Mouse (Mus musculus) limb, embryonic 14.5 days (tissue): ENCODE results near the gene Sdk1. TPM values are rescaled to one million over a fixed set of nuclear protein-coding genes. Genes with fewer than 3 reads are reported as not detected.

ENCODE experiments used
- ATAC-seq: fragments of 200-750 bp; cut with Nextera tagmentation; 2 replicates; pipeline ENCODE4 v1.8.0; 2017; ENCODE audit warnings: low read depth, moderate number of reproducible peaks, moderate TSS enrichment; ENCODE audit not compliant: low FRiP score
- DNase-seq: peaks from one replicate; pipeline ENCODE4 v3.0.0-alpha.2; 2015; ENCODE audit warnings: low spot score
- H3K27ac ChIP-seq: fragments of 300-500 bp; sonication (generic); replicated peaks from 2 replicates; pipeline ENCODE4 v1.5.1; 2014; ENCODE audit warnings: low read depth, mild to moderate bottlenecking, low read length, moderate library complexity, mixed read lengths
- H3K27me3 ChIP-seq: fragments of 300-500 bp; sonication (generic); 2 replicates; pipeline ENCODE4 v1.6.1; 2014; ENCODE audit warnings: low read length, mixed read lengths; ENCODE audit not compliant: control insufficient read depth, insufficient read depth
- H3K36me3 ChIP-seq: fragments of 300-500 bp; sonication (generic); 2 replicates; pipeline ENCODE4 v1.6.1; 2014; ENCODE audit warnings: mild to moderate bottlenecking, low read length, moderate library complexity, mixed read lengths; ENCODE audit not compliant: control insufficient read depth, insufficient read depth
- H3K4me1 ChIP-seq: fragments of 300-500 bp; sonication (generic); 2 replicates; pipeline ENCODE4 v1.6.1; 2014; ENCODE audit warnings: antibody characterized with exemption, low read length, mixed read lengths; ENCODE audit not compliant: control insufficient read depth, insufficient read depth
- H3K4me2 ChIP-seq: fragments of 300-500 bp; sonication (generic); replicated peaks from 2 replicates; pipeline ENCODE4 v1.6.1; 2014; ENCODE audit warnings: low read depth, mild to moderate bottlenecking, low read length, moderate library complexity; ENCODE audit not compliant: severe bottlenecking
- H3K4me3 ChIP-seq: fragments of 300-500 bp; sonication (generic); replicated peaks from 2 replicates; pipeline ENCODE4 v1.5.1; 2014; ENCODE audit warnings: low read length
- H3K9ac ChIP-seq: fragments of 300-500 bp; sonication (generic); 2 replicates; pipeline ENCODE4 v1.6.1; 2014; ENCODE audit warnings: mild to moderate bottlenecking, low read depth, low read length, moderate library complexity; ENCODE audit not compliant: severe bottlenecking
- H3K9me3 ChIP-seq: fragments of 300-500 bp; sonication (generic); 2 replicates; pipeline ENCODE4 v1.6.1; 2016; ENCODE audit warnings: low read length; ENCODE audit not compliant: control insufficient read depth
- POLR2A ChIP-seq: fragments of 200-500 bp; IDR thresholded peaks from 2 replicates; pipeline ENCODE4 v1.8.0; 2012; ENCODE audit warnings: inconsistent platforms, mild to moderate bottlenecking, moderate library complexity, borderline replicate concordance; ENCODE audit not compliant: insufficient read depth, insufficient read length; ENCODE audit errors: extremely low read depth
- WGBS: fragments of 180-500 bp; shearing (Covaris S2); extraction: QIAGEN DNeasy Blood & Tissue Kit; methylation state at CpG from one replicate; pipeline ENCODE4 v1.1.7; 2014; 5-methylcytosine and 5-hydroxymethylcytosine counted together
- polyA plus RNA-seq, 2 experiments: library from polyadenylated mRNA; depleted of rRNA in 1 of 2; stranded (reverse) in 1 of 2; unstranded in 1 of 2; fragments of >200 nt; fragmentation: Nextera tagmentation in 1 of 2; extraction: Ambion mirVana in 1 of 2; gene quantifications; 2 replicates each; pipeline versions ENCODE4 v1.2.1 to v1.2.3; 2012 to 2014

The Sdk1 gene
- polyA plus RNA-seq, 2 experiments: 2.8 to 7.2 TPM

DNA sequence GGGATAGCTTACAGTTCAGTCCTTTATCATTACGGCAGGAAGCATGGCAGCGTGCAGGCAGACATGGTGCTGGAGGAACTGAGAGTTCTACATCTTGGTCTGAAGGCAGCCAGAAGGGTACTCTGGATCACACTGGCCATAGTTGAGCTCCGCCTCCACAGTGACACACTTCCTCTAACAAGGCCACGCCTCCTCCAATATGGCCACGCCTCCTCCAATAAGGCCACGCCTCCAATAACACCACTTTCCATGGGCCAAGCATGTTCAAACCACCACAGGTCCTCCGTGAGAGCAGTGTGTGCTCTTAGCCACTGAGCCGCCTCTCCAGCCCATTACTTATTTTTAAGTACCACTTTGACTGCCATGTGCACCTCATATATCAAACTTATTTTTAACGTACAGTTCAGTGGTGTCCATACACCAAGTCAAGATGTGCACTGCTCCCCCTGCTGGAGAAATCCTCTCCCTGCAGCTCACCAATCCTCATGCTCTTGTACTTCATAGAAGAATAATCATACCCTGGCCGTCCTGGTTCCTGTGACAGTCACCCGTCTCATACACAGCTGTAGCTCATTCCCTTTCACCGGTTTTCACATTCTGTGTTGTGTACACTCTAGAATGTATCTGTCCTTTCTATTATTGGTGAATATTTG, 979.7 kb downstream of the Sdk1 start:
- no peak for ATAC-seq
- Histone ChIP-seq H3K4me3 (no peak overlapping the region), H3K4me2 (no peak overlapping the region), H3K27ac (no peak overlapping the region), H3K9ac (no peak overlapping the region), H3K9me3 (peaks cover 7% of the 10 kb centered on the region; the same call in 1 of the 2 replicates), H3K4me1 (no peaks in the 10 kb centered on the region), H3K36me3 (no peaks in the 10 kb centered on the region), H3K27me3 (no peaks in the 10 kb centered on the region)
- no peak for TF ChIP-seq POLR2A
- DNase-seq: peak; percentile 27
- 86% methylated on average over 12 of the region's 12 CpGs for WGBS

- H3K4me1 ChIP-seq: no peaks in the 10 kb centered on the region
- no peaks in the 10 kb centered on the region for H3K27me3 ChIP-seq
- no peak overlapping the region for H3K27ac ChIP-seq
- no peak overlapping the region for H3K9ac ChIP-seq
- H3K36me3 ChIP-seq: no peaks in the 10 kb centered on the region
- no peak overlapping the region for H3K4me2 ChIP-seq
- DNase-seq (peak; percentile 43), ATAC-seq (peak; percentile 55; the same call in 1 of the 2 replicates)
- WGBS: 48% methylated on average over 18 of the region's 18 CpGs
- H3K4me3 ChIP-seq: no peak overlapping the region
- no peaks in the 10 kb centered on the region for H3K9me3 ChIP-seq
- no peak for TF ChIP-seq POLR2A
Observed at GRCm38 (mm10) chr5:142228957-142229810, 987.9 kb downstream of the Sdk1 start.

GRCm38 (mm10) chr5:142229811-142230205, 988.5 kb downstream of the Sdk1 start:
- Histone ChIP-seq H3K4me2 (no peak overlapping the region), H3K36me3 (no peaks in the 10 kb centered on the region), H3K27me3 (no peaks in the 10 kb centered on the region), H3K4me1 (no peaks in the 10 kb centered on the region), H3K9ac (no peak overlapping the region), H3K4me3 (no peak overlapping the region), H3K27ac (no peak overlapping the region), H3K9me3 (no peaks in the 10 kb centered on the region)
- no peak for DNase-seq
- no peak for TF ChIP-seq POLR2A
- WGBS: 68% methylated on average over 8 of the region's 8 CpGs
- ATAC-seq: no peak

- Histone ChIP-seq H3K4me1 (no peaks in the 10 kb centered on the region), H3K27ac (no peak overlapping the region), H3K27me3 (no peaks in the 10 kb centered on the region), H3K4me2 (no peak overlapping the region), H3K9ac (no peak overlapping the region), H3K36me3 (no peaks in the 10 kb centered on the region), H3K9me3 (no peaks in the 10 kb centered on the region), H3K4me3 (no peak overlapping the region)
- no peak for DNase-seq
- ATAC-seq: no peak
- 89% methylated on average over 6 of the region's 6 CpGs for WGBS
- no peak for TF ChIP-seq POLR2A
Observed at GRCm38 (mm10) chr5:142240288-142240687, 999.0 kb downstream of the Sdk1 start.

DNA sequence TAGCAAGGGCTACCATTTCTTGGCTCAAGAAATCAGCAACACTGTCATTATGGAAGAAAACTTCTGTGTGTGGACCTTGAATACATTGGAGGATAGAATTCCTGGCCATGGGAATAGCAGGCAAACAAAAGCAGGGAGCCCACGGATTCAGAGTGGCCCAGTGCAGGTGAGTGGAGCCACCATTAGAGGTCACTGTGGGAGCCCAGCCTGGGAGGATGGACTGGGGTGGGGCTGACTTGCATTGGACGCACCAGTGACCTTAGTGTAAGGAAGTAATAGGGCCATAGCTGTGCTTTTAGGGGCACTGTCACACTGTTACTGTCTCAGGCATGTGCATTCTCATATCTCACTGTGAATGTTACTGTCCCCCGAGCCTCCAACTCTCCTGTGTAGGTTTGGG, 1001.3 kb downstream of the Sdk1 start:
- 50% methylated on average over 3 of the region's 3 CpGs for WGBS
- no peak for DNase-seq
- no peak for TF ChIP-seq POLR2A

More for the DNA sequence above, 1001.3 kb downstream of the Sdk1 start:
- H3K27me3 ChIP-seq: no peaks in the 10 kb centered on the region
- no peak overlapping the region for H3K4me2 ChIP-seq
- H3K9ac ChIP-seq: no peak overlapping the region
- no peak overlapping the region for H3K27ac ChIP-seq
- H3K9me3 ChIP-seq: no peaks in the 10 kb centered on the region
- no peaks in the 10 kb centered on the region for H3K36me3 ChIP-seq
- H3K4me1 ChIP-seq: no peaks in the 10 kb centered on the region
- no peak for ATAC-seq
- H3K4me3 ChIP-seq: no peak overlapping the region
